Mouse (Mus musculus) liver, embryonic 12.5 days (tissue): ENCODE results near the gene Alg11. TPM values are rescaled to one million over a fixed set of nuclear protein-coding genes. Genes with fewer than 3 reads are reported as not detected.

Experiments
- ATAC-seq: fragments of 200-750 bp; cut with Nextera tagmentation; 2 replicates; pipeline ENCODE4 v1.8.0; 2017; ENCODE audit warnings: moderate number of reproducible peaks, mild to moderate bottlenecking, moderate library complexity
- H3K27ac ChIP-seq: fragments of 300-500 bp; sonication (generic); 2 replicates; pipeline ENCODE4 v1.5.1; 2016; ENCODE audit warnings: mild to moderate bottlenecking
- H3K27me3 ChIP-seq: fragments of 300-500 bp; sonication (generic); replicated peaks from 2 replicates; pipeline ENCODE4 v1.6.1; 2016; ENCODE audit warnings: mild to moderate bottlenecking, moderate library complexity
- H3K36me3 ChIP-seq: fragments of 300-500 bp; sonication (generic); 2 replicates; pipeline ENCODE4 v1.6.1; 2016; ENCODE audit warnings: mild to moderate bottlenecking, moderate library complexity
- H3K4me1 ChIP-seq: fragments of 300-500 bp; sonication (generic); 2 replicates; pipeline ENCODE4 v1.6.1; 2016
- H3K4me2 ChIP-seq: fragments of 300-500 bp; sonication (generic); 2 replicates; pipeline ENCODE4 v1.6.1; 2016; ENCODE audit warnings: mild to moderate bottlenecking, moderate library complexity
- H3K4me3 ChIP-seq: fragments of 300-500 bp; sonication (generic); 2 replicates; pipeline ENCODE4 v1.5.1; 2016; ENCODE audit warnings: mild to moderate bottlenecking, moderate library complexity
- H3K9ac ChIP-seq: fragments of 300-500 bp; sonication (generic); 2 replicates; pipeline ENCODE4 v1.6.1; 2016; ENCODE audit warnings: mild to moderate bottlenecking, moderate library complexity
- H3K9me3 ChIP-seq: fragments of 300-500 bp; sonication (generic); replicated peaks from 2 replicates; pipeline ENCODE4 v1.6.1; 2016; ENCODE audit warnings: mild to moderate bottlenecking, moderate library complexity
- WGBS: fragments of 180-500 bp; shearing (Covaris S2); methylation state at CpG from one replicate; pipeline ENCODE4 v1.1.7; 2016; ENCODE audit not compliant: insufficient replicate concordance; 5-methylcytosine and 5-hydroxymethylcytosine counted together
- polyA plus RNA-seq: library from polyadenylated mRNA; unstranded; fragments of >200 nt; fragmentation: Nextera tagmentation; extraction: Ambion mirVana; gene quantifications from 2 replicates; pipeline ENCODE4 v1.2.1, GENCODE M21; 2016

Gene Alg11
- polyA plus RNA-seq, 1 experiment from 2014 or later: 15.1 TPM

DNA sequence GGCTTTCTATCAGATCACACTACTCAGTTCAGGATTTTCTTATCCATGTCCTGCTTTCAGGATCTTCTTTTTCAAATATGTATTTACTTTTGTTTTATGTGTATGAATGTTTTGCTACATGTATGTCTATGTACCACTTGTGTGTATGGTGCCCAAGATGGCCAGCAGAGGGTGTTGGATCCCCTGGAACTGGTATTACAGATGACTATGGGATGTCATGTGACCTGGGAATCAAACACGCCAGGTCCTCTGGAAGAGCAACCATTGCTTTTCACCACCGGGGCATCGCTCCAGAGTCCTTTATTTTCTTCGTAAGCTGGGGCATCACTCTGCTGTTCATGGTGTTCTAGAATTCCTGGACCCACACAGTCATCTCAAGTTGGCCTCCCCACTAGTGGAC is 28.7 kb downstream of the Alg11 start:
- H3K9ac ChIP-seq: no peak overlapping the region
- H3K9me3 ChIP-seq: no peaks in the 10 kb centered on the region
- H3K27me3 ChIP-seq: no peaks in the 10 kb centered on the region; the same call in 1 of the 2 replicates
- H3K4me1 ChIP-seq: no peaks in the 10 kb centered on the region
- no peak overlapping the region for H3K4me3 ChIP-seq
- H3K27ac ChIP-seq: no peak overlapping the region
- no peak overlapping the region for H3K4me2 ChIP-seq
- no peak for ATAC-seq
- H3K36me3 ChIP-seq: no peaks in the 10 kb centered on the region
- 86% methylated on average over 4 of the region's 4 CpGs for WGBS

- H3K27ac ChIP-seq: no peak overlapping the region
- WGBS: 52% methylated on average over 8 of the region's 8 CpGs
- H3K9me3 ChIP-seq: no peaks in the 10 kb centered on the region
Measured at GRCm38 (mm10) chr8:22091568-22091967, 31.0 kb downstream of the Alg11 start.

DNA sequence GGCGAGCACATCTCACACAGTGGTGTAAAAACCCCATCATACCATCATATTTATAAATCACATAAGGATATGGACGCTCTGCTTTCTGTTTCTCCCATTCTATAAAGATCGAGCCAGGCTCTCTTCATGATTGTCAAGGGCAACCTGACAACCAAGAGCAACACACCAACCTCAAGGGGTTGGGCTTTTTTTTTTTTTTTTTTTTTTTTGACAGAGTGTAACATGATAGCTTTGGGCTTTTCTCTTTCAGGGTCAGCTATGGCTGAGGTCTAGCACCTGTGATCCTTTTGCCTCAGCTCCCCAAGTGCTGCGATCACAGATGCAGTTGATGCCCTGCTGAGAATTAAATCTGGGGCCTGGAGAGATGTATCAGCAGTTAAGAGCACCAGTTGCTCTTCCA is 46.5 kb downstream of the Alg11 start:
- no peaks in the 10 kb centered on the region for H3K4me1 ChIP-seq
- H3K36me3 ChIP-seq: no peaks in the 10 kb centered on the region
- no peaks in the 10 kb centered on the region for H3K9me3 ChIP-seq
- no peak overlapping the region for H3K4me2 ChIP-seq
- no peak overlapping the region for H3K4me3 ChIP-seq
- no peak overlapping the region for H3K9ac ChIP-seq
- WGBS: 56% methylated on average over 4 of the region's 4 CpGs
- no peak for ATAC-seq
- no peak overlapping the region for H3K27ac ChIP-seq
- H3K27me3 ChIP-seq: no peaks in the 10 kb centered on the region

More at GRCm38 (mm10) chr8:22091568-22091967, 31.0 kb downstream of the Alg11 start:
- no peak for ATAC-seq
- Histone ChIP-seq H3K9ac (no peak overlapping the region), H3K27me3 (no peaks in the 10 kb centered on the region; the same call in 1 of the 2 replicates), H3K36me3 (no peaks in the 10 kb centered on the region), H3K4me2 (no peak overlapping the region), H3K4me3 (no peak overlapping the region), H3K4me1 (no peaks in the 10 kb centered on the region)

Other genes starting within 250 kb of the Alg11 start
- gene Defb50, start 237.2 kb upstream of the Alg11 start, polyA plus RNA-seq: not detected in 2 replicates
- gene Defb2, start 220.8 kb upstream of the Alg11 start, polyA plus RNA-seq: not detected in 2 replicates
- gene Defb10, start 201.8 kb upstream of the Alg11 start, polyA plus RNA-seq: not detected in 2 replicates
- not detected in 2 replicates for gene Defb9, start 175.3 kb upstream of the Alg11 start, polyA plus RNA-seq
- not detected in 2 replicates for gene Defb11, start 154.3 kb upstream of the Alg11 start, polyA plus RNA-seq
- not detected in 2 replicates for gene Defb15, start 128.0 kb upstream of the Alg11 start, polyA plus RNA-seq
- gene Defb35, start 122.4 kb upstream of the Alg11 start, polyA plus RNA-seq: not detected in 2 replicates
- not detected in 2 replicates for gene Defb13, start 114.0 kb upstream of the Alg11 start, polyA plus RNA-seq
- gene Fam90a1a, start 102.0 kb upstream of the Alg11 start, polyA plus RNA-seq: not detected in 2 replicates
- gene Ccdc70, start 90.9 kb upstream of the Alg11 start, polyA plus RNA-seq: not detected in 2 replicates
- 14.3 and 15.8 TPM in 2 replicates for gene Atp7b, start 416 bp upstream of the Alg11 start, polyA plus RNA-seq
- gene Nek5, start 64.3 kb downstream of the Alg11 start, polyA plus RNA-seq: not detected in 2 replicates
- gene Nek3, start 105.7 kb downstream of the Alg11 start, polyA plus RNA-seq: 1.9 and 2.3 TPM in 2 replicates
- gene Ckap2, start 125.1 kb downstream of the Alg11 start, polyA plus RNA-seq: 27.3 and 28.4 TPM in 2 replicates
- 13.4 and 13.9 TPM in 2 replicates for gene Vps36, start 132.1 kb downstream of the Alg11 start, polyA plus RNA-seq
- 4.2 and 4.5 TPM in 2 replicates for gene Thsd1, start 166.6 kb downstream of the Alg11 start, polyA plus RNA-seq
- not detected in 2 replicates for gene Tpte, start 222.7 kb downstream of the Alg11 start, polyA plus RNA-seq